Mouse (Mus musculus): ENCODE results near the gene Phldb3.

The Phldb3 gene

GRCm38 (mm10) chr7:24637046-24637445 is 26.5 kb downstream of the Phldb3 start:
- DNase-seq: no peak

GRCm38 (mm10) chr7:24638026-24638856 is 27.7 kb downstream of the Phldb3 start:
- no peak for DNase-seq

GRCm38 (mm10) chr7:24640450-24640849 is 29.9 kb downstream of the Phldb3 start:
- DNase-seq: no peak

DNA sequence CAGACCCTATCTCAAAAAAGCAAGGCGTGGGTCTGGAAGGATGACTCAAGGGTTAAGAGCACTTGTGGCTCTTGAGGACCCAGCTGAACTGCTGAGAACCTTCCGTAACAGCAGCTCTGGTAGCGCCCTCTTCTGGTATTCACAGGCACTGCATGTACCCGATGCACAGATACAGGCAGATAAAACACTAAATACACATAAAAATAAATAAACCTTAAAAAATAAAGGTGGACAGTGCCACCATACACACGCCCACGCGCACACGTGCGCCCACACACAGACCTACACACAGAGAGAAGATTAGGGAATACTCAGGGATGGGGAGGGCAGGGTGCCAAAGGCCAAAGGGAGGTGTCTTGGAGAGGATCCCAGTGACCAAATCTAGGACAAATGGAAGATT is 31.9 kb downstream of the Phldb3 start:
- no peak for DNase-seq

DNA sequence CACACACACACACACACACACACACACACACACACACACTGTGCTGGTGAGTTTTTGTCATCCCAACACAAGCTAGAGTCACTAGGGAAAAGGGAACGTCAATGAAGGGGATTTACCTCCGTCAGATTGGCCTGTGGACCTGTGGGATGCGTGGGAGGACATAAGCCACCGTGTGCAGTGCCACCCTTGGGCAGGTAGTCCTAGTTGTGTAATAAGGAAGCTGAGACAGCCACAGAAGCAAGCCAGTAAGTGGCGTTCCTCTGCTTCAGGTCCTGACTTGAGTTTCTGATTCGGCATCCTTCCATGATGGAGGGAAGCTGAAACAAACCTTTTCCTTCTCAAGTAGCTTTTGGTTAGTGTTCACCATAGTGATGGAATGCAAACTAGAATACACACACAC is 33.9 kb downstream of the Phldb3 start:
- no peak for DNase-seq

- no peak for DNase-seq
These were observed 34.4 kb downstream of the Phldb3 start for GRCm38 (mm10) chr7:24644996-24645395.

DNA sequence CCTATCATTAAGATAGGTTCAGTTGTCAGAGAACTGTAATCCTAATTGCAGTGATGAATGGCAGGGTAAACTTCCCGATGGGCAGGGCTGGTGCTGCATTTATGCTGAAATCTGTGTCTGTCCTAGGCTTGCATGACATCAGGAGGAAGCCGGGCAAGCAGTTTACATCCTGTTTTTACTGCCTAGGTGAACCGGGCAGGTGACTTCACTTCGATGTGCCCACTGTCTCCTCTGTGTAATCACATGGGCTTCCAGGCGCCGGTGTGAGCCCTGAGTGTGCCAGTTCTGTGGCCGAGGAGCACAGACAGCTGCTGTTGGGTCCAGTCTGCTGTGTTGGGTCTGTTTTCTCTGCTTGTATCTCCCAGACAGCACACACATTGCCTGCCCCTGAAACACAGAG is 35.9 kb downstream of the Phldb3 start:
- no peak for DNase-seq

GRCm38 (mm10) chr7:24653681-24654080 is 43.1 kb downstream of the Phldb3 start:
- peak; percentile 93 for DNase-seq

DNA sequence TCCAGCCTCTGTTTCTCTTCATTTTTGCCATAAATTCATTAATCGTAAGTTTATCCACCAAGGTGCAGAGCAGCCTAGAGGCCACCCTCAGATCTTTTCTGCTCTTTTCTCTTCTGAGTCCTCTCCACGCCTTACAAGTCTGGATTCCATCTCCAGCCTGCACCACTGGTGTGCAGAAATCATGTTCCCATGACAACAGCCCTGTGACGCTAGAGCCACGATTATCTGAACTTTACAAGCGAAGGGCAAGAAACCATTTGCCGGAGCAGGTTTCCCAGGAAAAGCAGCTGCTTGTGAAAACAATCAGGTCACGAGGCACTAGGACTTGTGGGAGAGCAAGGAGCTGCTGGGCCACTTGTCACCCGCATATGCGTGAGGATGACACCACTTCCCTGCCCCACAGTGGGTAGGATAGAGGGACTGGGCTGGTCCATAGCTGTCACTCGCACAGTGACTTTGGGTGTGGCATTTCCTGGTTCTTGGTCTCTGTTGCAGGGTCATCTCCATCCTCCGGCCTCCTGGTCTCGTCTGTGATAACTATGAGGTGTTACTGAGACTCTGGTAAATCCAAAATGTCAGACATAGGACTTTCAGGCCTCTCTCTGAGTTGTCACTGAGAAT is 49.3 kb downstream of the Phldb3 start:
- peak; percentile 71 for DNase-seq

DNA sequence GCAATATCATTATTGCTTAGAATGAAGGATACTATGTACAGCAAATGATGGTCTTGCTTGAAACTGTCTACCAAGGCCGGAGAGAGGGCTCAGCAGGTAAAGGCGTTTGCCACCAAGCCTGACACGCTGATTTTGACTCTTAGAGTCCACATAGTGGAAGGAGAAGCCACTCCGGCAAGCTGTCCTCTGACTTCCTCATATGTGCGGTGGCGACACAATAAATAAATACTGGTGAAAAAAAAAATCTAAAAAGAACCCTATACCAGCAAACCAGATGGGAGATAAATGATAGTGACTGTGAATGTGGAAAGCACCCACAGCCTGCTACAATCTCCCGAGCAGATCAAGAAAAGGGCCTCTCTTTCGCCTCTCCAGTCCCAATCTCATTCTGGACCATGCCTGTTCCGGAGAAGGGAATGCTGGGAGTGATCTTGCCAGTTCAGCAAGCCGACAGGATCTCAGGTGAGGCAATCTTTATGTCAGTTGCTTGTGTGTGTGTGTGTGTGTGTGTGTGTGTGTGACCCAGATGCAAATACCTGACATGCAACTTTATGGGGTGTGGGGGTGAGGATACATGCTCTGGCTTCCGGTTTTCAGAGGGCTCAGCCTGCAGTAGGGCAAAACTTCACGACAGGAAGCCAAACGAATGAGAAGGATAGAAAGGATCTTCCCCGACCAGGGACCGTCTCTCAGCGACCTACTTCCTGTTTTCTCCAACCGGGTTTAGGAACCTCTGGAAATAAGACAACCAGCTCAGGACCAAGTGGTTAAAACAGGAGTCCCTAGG is 50.7 kb downstream of the Phldb3 start:
- peak; percentile 82 for DNase-seq

DNA sequence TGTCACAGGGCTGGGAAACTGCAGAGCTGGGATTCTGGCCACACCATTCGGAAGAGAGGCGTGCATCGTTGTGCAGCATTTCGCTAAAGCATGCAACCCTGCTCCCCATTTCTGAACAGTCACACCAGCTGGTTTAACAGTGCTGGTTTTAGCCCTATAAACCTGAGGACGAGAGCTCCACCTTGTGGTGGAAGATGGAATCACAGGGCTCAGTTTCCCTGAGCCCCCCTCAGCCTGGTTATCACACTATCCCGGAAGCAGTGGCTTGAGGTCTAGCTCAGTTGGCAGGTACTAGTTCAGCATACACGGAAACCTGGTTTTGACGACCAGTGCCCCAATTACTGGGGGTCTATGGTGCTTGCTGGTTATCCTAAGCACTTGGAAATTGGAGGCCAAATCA is 52.0 kb downstream of the Phldb3 start:
- peak; percentile 93 for DNase-seq

GRCm38 (mm10) chr7:24664301-24664700 is 53.7 kb downstream of the Phldb3 start:
- peak; percentile 62 for DNase-seq

GRCm38 (mm10) chr7:24664959-24665358 is 54.4 kb downstream of the Phldb3 start:
- peak; percentile 73 for DNase-seq

DNA sequence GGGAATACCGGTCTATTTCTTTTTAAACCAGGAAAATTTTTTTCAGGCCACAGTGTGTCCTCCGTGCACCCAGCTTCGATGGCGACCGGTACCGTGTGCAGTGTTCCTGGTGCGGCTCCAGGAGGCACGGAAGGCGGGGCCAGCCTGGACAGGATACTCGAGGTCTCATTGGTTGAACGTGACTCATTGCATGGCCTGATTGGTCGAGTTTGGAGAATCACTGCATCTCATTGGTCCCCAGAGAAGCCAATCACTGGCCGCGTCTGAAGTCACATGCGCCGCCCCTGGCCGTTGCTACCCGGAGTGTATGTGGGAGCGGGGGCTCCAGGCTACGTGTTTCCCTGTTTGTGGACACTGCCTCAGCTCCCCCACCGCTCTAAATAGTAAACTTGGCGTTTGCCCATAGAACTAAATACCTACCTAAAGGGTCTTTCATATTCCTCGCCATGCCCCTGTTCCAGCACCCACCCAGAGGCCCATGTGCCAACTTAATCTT is 61.4 kb downstream of the Phldb3 start:
- DNase-seq: peak; percentile 81

DNA sequence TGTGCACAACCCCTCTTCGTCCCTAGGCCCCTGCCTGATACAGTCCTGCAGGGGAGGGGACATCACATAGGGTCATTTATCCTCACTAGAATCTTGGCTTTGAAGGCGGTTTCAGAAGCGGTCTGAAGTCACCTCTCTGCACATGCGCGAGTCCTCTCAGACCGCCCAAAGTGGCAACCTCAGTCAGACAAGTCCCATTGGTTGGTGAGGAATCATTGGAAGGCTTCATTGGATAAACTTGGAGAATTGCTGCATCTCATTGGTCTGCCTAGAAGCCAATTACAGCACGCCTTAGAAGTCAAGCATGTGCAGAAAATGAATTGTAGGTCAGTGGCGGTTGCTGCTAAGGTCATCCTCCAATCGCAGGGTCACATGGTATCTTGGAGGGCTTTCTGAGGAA is 66.0 kb downstream of the Phldb3 start, which contains the start of gene Tex101:
Gene Tex101 (minus strand): TSS at position 101 of the 400 bp plus-strand sequence.
- DNase-seq: peak; percentile 50

All from heart, adult 11 months (tissue).